Mouse (Mus musculus) embryonic fibroblast, embryonic 13.5 days (primary cell): ENCODE measurements at regions not wholly inside any gene's neighbourhood (a gene's known extent, or its start where the extent isn't known, plus 50 kb on each side); places are given as distances from the start of the nearest gene placed in this dataset.

Experiments used
- CTCF ChIP-seq: IDR thresholded peaks from 2 replicates; pipeline ENCODE4 v1.5.1; 2011; ENCODE audit warnings: mild to moderate bottlenecking, control low read depth, low read length, moderate library complexity, borderline replicate concordance; ENCODE audit not compliant: insufficient read depth
- POLR2A ChIP-seq: IDR thresholded peaks from 2 replicates; pipeline ENCODE4 v1.6.1; 2011; ENCODE audit warnings: low read depth, mild to moderate bottlenecking, control low read depth, low read length, moderate library complexity

GRCm38 (mm10) chr4:62833944-62834343 lies 131.4 kb upstream of the Zfp618 start:
- TF ChIP-seq POLR2A: no peak
- no peak for TF ChIP-seq CTCF
